Mouse (Mus musculus) kidney, embryonic 14.5 days (tissue): Measurements from ENCODE around the gene Cmtr1. TPM values are rescaled to one million over a fixed set of nuclear protein-coding genes. Genes with fewer than 3 reads are reported as not detected.

Experiments used
- polyA plus RNA-seq: library from polyadenylated mRNA; unstranded; fragments of >200 nt; fragmentation: Nextera tagmentation; extraction: Ambion mirVana; gene quantifications from 2 replicates; pipeline ENCODE4 v1.2.1, GENCODE M21; 2014

Cmtr1 gene
- polyA plus RNA-seq, 1 experiment from 2014 or later, result 111 TPM

Other genes with a start within 250 kb of the Cmtr1 start
- gene Pim1, start 169.8 kb upstream of the Cmtr1 start, polyA plus RNA-seq, result 12.6 and 15.6 TPM in 2 replicates
- not detected in 2 replicates for gene Gm17657, start 111.0 kb upstream of the Cmtr1 start, polyA plus RNA-seq
- 11.5 and 18.5 TPM in 2 replicates for gene Tbc1d22b, start 110.8 kb upstream of the Cmtr1 start, polyA plus RNA-seq
- 0.42 and 0.76 TPM in 2 replicates for gene Tmem217, start 108.2 kb upstream of the Cmtr1 start, polyA plus RNA-seq
- 74.6 and 87.2 TPM in 2 replicates for gene Rnf8, start 45.8 kb upstream of the Cmtr1 start, polyA plus RNA-seq
- gene Gm28043, start 45.7 kb upstream of the Cmtr1 start, polyA plus RNA-seq, result 2.2 and 2.3 TPM in 2 replicates
- 14.8 and 17.5 TPM in 2 replicates for gene Ccdc167, start 56.4 kb downstream of the Cmtr1 start, polyA plus RNA-seq